Mouse (Mus musculus) gastrocnemius, postnatal 25 days (tissue): ENCODE data around the gene Metap1d. TPM values are rescaled to one million over a fixed set of nuclear protein-coding genes. Genes with fewer than 3 reads are reported as not detected.

ENCODE experiments used
- DNase-seq: peaks from one replicate; pipeline ENCODE4 v3.0.0; 2022
- total RNA-seq, 2 experiments: library from RNA; stranded (reverse); gene quantifications; 1 replicate in 1 of 2; 2 replicates in 1 of 2; pipeline ENCODE4 v1.2.3; 2021

The Metap1d gene
- total RNA-seq, 2 experiments from 2014 or later, result 24.3 to 25.7 TPM

DNA sequence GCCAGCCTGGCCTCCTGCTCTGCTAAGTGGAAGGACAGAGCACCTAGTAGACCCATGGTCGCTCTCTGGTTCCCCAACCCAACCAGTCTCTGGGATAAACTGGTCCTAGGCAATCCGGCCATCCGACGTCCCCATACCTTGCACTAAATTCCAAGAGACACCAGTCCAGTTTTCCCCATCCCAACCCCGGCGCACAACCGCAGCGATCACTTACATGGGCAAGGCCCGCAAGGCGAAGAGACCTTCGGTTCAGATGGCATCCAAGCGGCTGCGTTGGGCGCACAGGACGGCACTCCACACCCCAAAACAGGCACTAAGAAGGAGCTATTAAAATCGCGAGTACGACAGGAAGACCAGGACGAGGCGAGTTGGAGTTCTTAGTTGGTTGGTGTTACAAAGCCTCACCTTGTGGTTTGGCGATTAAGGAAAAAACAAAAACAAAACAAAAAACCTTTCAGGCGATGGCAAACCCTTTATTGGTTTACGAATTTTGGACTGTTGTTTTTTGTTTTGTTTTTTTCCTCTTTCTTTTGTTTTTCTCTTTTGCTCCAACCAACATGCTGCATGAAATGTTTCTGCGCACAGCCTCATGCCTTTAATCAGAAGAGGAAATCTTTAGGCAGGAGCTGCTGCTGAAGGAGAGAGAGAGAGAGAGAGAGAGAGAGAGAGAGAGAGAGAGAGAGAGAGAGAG, 74.4 kb downstream of the Metap1d start:
- no peak for DNase-seq

DNA sequence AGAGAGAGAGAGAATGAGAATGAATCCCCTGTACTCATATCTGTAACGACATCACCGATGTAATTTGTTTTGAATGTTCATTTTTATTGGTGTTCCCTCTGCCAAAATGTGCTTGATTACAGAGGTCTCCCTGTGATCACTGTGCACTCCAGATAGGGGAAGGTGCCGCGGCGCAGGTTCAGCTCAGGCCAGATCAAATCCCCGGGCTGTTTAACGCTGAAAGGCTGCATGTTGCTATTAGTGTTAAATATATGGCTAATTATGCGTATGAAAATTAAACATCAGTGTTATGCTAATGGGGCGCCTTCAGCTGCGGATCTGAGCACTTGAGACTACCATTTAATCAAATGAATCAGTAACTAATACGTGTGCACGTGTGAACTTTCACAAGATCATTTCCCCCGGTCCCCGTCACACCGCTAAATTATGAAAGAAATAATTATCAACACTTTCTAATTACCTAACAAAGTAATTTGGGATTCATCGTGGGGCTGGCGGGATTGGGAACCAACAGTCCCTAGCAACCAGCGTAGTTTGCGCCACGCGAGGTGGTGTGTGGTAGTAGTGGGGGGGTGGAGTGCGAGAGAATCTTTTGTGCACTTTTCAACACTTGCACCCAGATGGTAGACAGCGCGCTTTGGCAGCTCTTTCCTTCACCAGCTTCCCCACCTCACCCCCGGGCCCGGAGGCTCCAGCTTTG, 75.1 kb downstream of the Metap1d start, which contains the start of gene Dlx1:
Dlx1 (plus strand) TSS at position 100 of the 700 bp plus-strand sequence.
- no peak for DNase-seq

DNA sequence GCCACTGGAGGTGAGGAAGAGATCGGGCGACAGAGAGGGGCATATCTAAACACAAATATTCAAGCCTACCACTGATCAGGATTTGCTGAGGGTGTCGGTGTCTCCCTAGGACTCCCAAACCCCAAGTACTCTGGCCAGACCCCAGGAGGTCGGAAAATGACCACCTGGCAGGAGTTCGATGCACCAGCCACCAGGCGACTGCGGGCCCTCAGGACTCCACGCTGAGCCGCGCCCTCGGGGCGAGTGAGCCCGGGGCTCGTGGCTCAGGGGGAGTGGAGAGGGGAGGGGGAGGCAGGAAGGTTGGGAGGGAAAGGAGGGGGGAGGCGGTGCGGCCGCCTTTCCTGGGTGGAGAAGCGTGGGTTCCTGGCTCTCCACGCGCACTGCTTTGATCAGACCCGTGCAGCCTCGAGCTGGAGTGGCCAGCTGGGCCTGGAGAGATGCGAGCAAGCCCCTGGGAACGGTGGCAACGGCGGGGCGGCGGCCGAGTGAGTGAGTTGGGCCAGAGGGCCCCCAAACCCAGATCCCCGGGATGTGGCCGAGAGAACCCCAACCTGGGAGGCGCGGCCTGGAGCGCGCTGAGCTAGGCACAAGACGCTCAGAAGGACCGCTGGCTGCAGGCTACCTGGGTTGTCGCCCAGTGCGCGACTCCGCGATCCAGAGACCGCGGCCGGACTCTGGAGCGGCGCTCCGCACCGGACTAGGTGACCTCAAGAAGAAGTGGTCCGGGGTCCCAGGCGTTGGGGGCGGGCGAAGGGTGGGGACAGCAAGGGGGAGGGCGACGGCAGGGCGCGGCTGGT, 75.8 kb downstream of the Metap1d start:
- no peak for DNase-seq

DNA sequence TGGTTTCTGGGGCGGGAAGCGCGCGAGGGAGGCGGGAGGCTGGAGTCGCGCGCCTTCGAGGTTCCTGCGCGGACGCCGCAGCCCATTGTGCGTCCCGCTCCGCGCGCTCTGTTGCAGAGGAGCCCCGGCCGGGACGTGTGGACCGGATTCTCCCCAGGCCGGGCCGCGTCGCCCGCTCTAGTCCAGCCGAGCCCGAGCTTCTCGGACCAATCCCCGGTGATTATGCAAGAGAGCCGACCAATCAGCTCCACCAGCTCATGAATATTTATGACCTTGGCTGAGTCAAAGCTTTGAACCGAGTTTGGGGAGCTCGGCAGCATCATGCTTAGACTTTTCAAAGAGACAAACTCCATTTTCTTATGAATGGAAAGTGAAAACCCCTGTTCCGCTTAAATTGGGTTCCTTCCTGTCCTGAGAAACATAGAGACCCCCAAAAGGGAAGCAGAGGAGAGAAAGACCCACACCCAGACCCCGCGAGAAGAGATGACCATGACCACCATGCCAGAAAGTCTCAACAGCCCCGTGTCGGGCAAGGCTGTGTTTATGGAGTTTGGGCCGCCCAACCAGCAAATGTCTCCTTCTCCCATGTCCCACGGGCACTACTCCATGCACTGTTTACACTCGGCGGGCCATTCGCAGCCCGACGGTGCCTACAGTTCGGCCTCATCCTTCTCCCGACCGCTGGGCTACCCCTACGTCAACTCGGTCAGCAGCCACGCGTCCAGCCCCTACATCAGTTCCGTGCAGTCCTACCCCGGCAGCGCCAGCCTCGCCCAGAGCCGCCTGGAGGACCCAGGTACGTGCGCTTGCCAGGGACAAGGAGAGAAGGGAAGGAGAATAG, 76.7 kb downstream of the Metap1d start:
- DNase-seq, result peak; percentile 59

DNA sequence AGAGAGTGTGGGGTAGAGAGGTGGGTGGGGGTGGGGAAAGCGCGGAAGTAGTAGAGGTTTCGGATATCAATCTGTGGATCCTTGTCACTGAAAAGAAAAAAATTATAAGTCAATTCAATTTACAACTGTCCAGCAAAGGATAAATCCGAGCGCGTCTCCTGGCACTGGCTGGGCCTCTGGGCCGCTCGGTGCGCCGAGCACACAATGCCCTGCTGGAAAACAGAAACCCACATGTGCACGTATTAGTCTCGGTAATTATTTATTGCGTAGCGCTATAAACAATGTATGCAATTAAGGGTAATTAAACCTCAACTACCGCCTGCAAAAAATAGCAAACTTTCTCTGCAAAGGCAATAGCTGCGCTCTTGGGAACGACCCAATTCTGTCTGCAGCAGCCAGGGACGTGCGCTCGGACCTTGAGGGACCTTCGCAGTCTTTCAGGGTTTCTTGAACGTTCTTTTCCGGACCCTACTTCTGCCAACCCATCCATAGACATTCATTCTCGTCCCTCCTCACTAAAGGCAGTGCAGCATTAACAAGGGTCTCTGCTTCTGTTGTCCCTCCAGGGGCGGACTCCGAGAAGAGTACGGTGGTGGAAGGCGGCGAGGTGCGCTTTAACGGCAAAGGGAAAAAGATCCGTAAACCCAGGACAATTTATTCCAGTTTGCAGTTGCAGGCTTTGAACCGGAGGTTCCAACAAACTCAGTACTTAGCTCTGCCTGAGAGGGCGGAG, 77.5 kb downstream of the Metap1d start:
- DNase-seq, result no peak

DNA sequence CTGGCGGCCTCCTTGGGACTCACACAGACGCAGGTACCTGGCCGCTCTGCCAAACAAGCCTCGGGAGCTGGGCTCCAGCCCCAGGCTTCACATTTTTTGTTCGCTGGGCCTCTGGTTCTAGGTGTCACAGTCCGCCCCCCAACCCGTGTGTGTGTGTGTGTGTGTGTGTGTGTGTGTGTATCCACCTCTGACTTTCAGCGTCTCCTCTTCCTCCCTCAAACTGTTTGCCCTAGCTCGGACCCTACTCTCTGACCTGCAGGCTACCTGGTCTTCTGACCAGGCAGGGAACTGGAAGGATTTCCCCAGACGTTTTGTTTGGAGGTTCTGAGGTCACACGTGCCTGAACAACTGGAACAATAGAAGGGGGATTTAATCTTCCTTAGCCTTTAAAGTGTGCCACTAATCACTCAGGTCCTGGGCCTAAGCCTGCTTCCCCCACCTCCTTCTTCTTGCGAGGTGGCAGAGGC, 78.1 kb downstream of the Metap1d start:
- no peak for DNase-seq

DNA sequence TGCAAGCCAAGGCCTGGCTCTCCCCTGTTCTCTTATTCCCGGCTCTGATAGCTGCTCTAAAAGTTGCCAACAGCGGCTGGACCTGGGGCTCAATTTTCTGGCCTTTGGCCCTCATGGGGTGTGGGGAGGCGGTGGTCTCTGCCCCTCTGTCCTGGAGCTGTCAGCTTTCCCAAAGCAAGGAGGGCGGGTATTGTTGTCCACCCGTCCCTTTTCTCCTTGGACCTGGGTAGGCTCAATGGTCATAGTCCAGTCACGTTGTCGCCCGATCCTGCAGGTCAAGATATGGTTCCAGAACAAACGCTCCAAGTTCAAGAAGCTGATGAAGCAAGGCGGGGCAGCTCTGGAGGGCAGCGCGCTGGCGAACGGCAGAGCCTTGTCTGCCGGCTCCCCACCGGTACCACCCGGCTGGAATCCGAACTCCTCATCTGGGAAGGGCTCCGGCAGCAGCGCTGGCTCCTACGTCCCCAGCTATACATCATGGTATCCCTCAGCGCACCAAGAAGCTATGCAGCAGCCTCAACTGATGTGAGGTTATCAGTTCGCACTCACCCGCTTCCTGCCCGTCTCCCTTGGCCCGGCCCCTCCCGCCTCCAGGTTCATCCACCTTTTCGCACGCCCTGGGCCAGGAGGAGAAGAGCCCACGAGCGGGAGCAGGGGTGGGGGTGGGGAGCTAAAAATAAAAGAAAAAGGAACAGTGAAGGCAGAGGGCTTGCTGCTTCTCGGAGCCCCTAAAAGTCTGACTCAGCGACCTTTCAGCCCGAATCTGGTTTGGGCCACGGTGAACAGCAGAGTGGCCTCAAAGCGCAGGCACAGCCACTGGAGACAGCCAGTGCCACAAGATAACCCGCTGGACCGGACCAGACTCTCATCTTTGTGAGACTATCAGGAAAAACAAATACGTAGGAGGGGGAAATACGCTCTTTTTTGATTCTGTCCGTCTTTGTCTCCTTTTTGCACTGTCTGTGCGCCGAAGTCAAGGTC, 79.2 kb downstream of the Metap1d start:
- DNase-seq, result no peak

DNA sequence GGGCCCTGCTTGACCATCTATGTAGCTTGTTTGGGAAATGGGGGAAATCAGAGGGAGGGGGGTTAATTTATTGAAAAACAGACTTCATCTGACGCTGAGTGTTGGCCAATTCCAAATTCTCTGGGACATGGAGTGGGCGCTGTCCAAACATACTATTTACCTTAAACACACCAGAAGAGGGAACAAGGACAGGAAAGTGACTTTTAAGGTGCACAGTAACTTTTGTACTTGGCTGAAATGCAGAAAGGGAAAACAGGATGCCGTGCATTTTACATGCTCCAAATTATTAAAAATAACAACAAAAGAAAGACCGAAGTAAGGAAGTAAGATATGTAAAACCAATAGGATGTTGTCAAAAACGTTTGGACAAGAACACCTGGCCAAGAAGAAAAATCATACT, 80.0 kb downstream of the Metap1d start:
- DNase-seq, result no peak

DNA sequence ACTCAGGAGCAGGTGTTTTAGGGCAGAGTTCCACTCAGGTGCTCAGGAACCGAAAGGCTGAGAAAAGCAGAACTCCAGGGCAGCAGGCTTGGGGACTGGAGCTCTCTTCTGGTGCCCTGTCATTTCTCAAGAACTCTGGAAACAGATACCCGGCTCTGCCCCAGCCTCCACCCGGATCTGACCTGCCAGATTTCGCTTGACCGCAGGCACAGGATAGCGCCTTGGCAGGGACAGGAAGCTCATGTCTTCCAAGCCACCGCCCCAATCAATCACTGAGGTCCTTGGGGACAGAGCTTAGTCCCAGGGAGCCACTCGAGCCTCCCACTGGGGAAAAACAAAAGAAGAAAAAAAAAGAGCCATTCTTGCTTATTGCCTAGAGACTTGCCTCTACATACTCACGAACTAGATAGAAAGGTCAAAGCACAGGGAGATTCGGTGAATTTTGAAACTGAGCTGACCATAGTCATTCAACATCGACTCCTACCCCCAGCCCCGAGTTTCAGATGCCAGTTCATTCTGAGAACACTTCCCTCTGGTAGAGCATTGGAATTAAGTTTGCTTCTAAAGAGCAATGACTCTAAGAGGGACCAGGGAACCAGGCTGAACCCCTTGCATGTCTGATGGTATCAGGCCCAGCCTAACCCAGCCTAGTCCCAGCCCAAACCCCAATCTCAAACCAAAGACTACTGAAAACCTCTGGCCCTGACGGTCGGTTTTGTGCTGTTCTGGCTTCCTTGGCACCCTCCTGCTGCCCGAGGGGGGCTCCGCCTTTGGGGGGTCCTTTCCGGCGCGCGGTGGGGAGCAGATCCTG, 81.4 kb downstream of the Metap1d start:
- no peak for DNase-seq

DNA sequence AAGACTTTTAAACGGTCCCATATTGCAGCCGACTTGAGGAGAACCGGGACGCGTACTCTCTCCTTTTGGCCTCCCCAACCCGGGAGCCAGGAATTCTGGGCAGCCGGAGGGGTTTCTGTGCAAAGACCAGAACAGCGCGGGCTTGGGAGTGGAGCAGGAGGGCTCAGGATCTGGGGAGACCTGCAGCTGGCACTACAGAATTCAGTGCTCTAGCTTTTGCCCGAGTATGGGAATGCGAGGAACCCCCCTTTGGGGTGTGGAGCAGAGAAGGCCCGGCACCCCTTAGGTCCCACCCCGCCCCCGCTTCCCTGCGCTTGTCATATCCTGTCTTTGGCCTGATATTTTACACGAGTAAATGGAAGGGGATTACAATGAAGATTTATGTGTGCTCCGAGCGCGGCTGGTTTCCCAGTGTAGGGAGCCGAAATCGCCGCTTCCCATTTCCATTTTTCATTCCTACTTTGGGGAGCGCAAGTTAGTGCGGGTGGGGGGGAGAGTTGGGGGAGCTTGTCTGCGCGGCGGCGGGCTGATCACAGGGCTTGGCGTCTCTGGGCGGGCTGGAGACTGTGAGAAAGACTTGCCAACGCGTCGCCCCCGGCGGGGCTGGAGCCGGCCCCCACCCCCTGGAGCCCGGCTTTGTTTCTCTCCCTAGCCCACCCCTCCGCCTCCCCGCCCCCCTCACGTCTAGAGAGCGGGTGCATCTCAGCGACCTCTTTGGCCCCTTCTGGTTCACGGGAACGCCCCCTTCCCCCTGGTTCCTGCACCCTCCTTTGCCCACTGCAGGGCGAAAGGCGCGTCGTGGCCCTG, 87.7 kb downstream of the Metap1d start:
- DNase-seq, result no peak

DNA sequence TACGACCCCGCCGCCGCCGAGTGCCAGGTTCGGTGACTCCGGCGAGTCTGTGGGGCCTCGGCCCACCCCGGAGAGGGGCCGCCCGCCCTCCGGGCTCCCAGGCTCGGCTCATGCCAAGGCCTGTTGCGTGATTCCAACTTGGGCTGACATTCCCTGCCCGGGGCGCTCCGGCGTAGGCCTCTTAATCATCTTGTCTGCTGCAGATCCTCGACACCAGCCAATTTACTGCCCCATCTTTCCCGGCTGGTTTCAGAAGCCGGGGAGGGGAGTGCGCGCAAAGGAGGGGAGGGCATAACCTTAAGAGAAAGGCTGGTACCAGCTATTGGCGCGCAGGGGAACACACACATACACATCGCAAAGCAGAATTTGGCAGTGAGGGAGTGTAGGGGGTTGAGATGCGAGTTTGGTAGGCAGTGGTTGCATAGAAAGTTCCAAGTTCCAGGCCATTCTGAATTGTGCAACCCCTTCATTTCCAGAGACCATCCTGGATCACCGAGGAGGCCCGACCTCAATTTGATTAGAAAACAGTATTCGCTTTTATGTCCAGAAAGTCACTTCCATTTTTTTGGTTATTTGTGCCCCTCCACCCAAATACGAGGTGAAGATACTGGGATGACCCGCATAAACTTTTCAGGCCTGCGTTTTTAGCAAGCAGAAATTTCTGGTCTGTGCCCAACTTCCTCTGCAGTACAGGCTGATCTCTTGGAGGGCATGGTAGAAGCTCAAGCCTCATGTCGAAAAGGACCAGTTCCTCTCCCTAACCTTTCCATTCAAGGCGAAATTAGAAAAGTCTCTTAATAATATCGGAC, 88.5 kb downstream of the Metap1d start:
- no peak for DNase-seq

DNA sequence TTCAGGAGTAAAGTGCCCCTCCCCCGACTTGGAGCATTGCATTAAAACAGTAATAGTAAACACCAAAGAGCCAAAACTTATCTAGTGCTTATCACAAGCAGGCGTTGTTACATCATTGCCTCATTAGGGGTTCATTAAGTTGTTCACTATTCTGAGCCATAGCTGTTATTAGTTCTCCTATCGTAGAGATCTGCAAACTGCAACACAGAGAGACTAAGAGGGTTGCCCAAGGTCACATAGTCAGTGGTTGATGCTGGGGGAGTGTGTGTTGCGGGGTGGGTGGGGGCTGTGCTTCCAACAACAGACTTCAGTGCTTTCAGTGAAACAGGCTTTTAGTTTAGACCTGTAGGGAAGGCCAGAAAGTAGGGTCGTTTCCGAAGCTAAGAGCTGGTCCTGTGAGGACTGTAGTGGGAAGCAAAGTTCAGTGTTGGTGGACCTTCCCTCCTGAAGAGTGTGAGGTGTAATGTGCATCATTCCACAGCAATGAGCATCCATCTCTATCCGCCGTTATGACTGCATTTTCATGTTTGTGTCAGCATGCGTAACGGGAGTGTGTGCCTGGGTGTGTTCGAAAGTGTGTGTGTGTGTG, 89.2 kb downstream of the Metap1d start:
- DNase-seq, result no peak

DNA sequence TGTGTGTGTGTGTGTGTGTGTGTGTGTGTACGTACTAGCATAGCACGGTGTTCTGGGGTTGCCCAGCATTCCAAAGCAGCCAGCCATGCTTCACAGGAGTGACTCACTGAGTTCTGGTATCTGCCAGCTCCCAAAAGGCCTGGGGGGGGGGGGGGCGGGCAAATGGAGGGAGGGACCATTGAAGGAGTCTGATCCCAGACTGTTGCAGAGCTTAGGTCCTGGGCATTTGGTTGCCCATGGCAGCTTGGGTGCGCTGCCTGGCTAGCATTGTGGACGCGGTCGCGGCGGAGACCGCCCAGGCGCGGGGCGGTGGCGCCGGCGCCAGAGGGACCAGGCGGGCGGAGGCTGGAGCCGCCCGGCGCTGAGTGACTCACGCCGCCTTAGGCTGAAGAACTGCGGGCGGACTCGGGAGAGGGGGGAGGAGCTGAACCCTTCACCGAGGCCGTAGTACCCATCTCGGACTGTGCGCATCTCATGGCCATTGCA, 89.8 kb downstream of the Metap1d start:
- DNase-seq, result no peak

DNA sequence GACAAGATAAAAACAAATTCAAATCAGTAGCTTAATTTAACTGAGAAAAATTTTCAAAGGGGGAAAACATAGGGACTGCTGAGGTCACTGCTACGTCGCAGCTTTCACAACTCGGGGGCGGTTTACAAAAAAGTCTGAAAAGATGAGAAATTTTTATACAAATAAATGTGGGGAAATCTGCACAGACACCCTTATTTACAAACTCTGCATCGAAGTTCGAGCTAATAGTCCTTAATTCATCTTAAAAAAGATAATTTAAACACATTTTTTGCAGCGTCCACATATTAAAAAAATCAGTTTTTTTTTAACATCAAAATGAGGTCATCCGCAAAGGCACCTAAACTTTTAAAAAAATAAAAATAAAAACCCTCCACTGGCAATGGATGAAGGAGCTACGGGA, 90.5 kb downstream of the Metap1d start:
- no peak for DNase-seq

DNA sequence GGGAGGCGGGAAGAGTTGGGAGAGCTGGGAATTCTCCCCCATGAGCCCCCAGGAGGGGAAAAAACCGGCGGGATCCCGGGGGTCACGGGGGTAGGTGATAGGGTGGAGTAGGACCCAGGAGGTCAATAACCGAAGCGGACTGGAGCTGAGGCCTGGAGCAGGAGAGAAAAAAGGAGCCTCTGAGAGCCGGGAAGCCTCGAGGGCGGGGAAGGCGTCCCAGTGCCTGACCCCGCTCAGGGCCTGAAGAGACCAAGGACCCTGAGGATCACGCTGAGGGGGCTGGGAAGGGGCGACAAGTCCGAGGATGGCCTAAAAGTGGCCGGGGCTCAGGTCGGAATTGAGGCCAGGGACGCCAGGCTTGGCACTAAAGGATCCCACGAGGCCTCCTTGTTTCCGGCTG, 90.9 kb downstream of the Metap1d start:
- DNase-seq, result no peak

DNA sequence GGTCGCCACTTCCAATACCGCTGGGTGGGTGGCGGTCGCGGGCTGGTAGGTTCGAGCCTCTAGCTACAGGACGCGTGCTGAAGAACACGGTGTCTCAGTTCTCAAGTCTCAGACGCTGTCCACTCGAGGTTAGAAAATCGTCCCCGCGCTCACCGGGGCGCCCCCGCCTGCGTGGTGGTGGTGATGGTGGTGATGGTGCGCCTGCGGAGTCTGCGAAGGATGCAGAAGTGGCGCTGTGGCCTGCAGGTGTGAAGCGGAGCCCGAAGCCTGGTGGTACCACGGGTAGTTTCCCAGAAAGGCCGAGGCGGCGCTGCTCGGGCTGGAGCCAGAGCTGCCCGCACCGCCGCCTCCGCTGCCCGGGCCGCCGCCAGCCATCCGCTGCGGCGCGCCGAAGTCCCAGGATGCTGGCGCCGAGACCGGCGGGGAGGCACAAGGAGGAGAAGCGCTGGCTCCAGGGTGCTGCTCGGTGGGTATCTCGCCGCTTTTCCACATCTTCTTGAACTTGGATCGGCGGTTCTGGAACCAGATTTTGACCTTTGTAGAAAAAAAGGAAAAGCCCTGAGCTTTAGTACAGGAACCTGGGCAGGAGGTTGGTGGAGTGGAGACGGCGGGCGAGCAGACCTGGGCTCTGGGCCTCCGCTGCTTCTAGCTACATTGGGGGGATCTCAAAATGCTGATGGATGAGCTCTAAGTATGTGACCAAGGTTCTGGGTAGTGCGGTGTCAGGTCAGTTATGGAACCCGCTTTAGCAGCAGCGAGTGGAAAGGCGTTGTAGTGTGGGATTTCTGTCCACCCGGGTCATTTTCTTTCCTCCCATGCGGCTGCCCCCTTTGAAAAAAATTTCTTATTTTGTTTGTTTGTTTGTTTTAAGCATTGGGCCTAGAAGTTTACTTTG, 91.6 kb downstream of the Metap1d start:
- DNase-seq, result no peak
